Mouse (Mus musculus) urinary bladder, adult 2 months (tissue): ENCODE data around the gene Slc22a23. TPM values are rescaled to one million over a fixed set of nuclear protein-coding genes. Genes with fewer than 3 reads are reported as not detected.

ENCODE experiments used
- DNase-seq: peaks from one replicate; pipeline ENCODE4 v3.0.0; 2022; ENCODE audit warnings: low spot score
- polyA plus RNA-seq: library from polyadenylated mRNA; depleted of rRNA; stranded (reverse); fragments of >200 nt; gene quantifications from 2 replicates; pipeline ENCODE4 v1.2.3, GENCODE M21; 2012

Slc22a23 gene
- polyA plus RNA-seq, 1 experiment = 31.8 TPM

DNA sequence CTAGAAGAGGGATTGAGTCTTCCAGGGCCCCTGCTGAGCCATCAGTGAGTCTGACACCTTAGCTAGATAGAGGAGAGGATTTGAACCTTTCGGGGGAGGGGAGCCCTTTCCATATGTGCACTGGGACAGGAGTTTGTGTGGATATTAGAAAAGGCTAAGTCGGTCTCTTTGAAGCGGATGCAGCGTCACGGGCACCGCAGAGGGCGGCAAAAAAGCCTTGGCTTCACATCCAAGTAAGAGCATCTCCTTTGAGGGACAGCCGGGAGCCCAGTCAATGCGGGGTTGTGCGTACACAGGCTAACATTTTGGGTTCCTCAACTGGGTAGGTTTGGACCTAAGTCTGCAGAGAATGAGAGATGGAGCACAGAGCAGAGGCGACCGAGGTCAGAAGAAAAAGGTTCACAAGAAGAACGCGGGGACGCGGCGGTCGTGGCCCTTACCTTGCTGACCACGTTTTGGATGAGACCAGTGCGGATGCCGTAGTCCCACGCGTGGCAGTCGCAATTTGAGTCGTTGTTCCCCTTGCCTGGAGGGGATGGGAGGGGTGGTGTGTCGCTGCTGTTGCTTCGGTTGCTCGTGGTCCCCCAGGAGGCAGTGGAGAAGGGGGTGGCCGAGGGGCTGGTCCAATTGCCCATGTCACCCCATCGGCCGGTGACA is 1.1 kb downstream of the Slc22a23 start:
- peak; percentile 31 for DNase-seq

DNA sequence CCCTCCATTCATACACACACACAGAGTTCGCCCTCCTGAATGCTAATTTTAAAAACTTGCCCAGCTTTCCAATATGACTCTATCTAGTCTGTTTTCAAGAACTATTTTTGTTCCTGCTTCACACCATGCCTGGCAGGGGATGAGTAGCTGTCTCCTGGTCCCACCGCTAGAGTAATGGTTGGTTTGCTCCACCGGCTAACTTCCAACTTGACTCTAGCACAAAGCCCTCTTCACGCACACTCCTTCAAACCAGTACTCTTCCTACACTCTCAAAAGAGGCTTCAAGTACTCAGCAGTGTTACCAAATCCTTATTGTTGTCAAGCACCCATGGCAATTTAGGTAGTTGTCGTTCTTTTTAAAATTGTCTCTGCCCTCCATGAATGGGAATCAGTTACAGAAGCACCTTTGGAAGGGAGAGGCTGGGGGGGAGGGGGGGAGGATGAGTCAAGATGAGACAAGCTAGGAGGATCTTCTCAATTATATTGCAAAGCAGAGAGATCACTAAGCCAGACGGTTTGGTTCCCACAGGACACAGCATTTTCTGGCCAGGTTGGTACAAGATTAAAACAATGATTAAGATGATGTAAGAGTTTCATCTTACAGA is 2.6 kb downstream of the Slc22a23 start:
- DNase-seq = no peak

DNA sequence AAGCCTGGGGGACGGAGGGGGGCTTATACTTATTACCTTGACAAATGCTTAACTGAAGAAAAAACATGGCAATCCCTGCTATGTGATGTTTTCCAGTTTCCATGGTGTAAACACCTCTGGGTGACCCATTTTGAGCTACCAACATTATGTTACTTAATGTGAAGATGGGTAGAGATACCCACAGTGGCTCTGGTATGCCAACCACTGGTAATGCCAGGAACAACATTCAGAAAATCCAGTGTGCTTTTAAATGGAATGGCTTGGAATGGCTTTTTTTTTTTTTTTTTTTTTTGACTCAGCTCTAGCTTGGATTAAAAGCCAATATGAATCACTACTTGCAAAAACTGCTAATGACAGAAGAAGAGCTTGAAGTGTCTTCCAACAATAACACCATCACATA is 8.1 kb downstream of the Slc22a23 start:
- DNase-seq = no peak

- DNase-seq = no peak
Observed at GRCm38 (mm10) chr13:34334847-34335246, 10.1 kb downstream of the Slc22a23 start.

- no peak for DNase-seq
Observed at GRCm38 (mm10) chr13:34332762-34333161, 12.2 kb downstream of the Slc22a23 start.

DNA sequence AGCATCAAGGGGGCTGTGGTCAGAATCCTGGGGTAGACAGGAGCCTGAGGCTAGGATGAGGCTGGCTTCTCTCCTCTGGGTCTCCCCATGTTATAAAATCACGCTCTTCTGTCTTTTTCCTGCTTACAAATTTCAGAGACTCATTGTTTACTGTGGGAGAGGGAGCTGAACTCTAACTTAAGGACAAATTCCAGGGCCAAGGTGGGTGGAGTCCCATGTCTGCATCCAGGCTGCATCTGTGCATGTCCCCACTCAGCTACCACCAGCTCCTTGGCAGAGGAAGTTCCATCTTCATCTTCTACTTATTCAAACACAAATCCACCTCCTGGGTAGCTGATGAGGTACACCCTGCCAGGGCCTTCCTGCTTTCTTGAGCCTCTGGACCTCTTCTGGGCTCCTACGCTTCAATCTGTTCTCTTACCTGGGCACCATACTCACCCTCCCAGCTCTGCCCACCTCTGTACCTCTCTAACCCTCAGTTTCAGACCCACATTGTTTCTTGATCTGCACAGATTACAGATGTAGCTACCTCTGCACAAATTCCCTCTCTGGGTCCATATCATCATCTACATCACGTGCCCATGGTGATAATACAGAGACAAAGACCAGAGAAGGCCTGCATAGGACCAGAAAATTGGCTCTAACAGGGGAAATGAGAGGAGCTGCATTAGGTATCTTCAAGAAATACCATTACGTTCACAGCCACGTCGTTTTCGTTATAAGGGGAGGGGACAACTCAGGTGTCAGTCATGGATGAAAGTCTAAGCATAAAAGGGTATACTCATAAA is 13.4 kb downstream of the Slc22a23 start:
- DNase-seq = no peak

- DNase-seq = no peak
Observed at GRCm38 (mm10) chr13:34329589-34329988, 15.4 kb downstream of the Slc22a23 start.

DNA sequence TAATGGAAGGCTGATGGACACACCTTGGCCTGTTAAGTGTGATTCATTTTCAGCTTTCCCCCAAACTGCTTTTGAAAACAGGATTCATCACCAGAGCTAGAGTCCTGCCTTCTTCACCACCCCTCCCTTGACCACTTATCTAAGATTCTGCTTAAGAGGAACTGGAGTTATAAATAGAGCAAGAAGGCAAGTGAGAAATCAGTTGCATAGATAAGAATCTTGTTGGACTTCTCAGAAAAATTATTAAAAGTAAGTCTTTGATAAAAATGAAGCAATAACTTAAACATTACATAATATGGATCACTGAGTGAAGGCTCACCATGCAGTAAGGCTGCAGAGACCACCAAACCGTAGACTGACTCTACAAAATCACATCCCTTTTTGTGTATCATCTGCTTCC is 18.0 kb downstream of the Slc22a23 start:
- no peak for DNase-seq

- no peak for DNase-seq
Observed at GRCm38 (mm10) chr13:34323361-34323760, 21.6 kb downstream of the Slc22a23 start.

DNA sequence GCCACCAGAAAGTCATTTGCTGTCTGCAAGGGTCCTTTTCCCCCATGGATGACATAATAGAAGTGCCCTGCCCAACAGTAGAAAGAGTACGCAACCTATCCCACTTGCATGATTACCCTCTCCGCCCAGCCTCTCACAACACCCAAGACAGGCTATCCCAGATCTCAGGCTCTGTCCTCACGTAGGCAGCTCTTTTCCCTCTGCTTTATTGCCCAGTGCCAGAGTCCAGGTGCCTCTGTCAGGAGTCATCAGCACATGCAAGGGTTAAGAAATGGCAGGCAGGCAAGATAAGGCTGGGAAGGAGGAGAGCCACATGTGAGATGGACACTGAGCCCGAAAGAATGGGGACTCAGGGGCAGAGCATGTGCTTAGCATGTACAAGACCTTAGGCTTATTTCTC is 24.5 kb downstream of the Slc22a23 start:
- DNase-seq = no peak

GRCm38 (mm10) chr13:34317051-34317450 is 27.9 kb downstream of the Slc22a23 start:
- no peak for DNase-seq

GRCm38 (mm10) chr13:34316511-34316910 is 28.5 kb downstream of the Slc22a23 start:
- no peak for DNase-seq

GRCm38 (mm10) chr13:34313033-34313491 is 31.9 kb downstream of the Slc22a23 start:
- DNase-seq = no peak

GRCm38 (mm10) chr13:34312346-34313002 is 32.5 kb downstream of the Slc22a23 start:
- DNase-seq = no peak

GRCm38 (mm10) chr13:34311593-34311992 is 33.4 kb downstream of the Slc22a23 start:
- DNase-seq = no peak

- DNase-seq = no peak
Observed at GRCm38 (mm10) chr13:34308604-34308927, 36.4 kb downstream of the Slc22a23 start.

GRCm38 (mm10) chr13:34307696-34308603 is 37.0 kb downstream of the Slc22a23 start:
- no peak for DNase-seq

DNA sequence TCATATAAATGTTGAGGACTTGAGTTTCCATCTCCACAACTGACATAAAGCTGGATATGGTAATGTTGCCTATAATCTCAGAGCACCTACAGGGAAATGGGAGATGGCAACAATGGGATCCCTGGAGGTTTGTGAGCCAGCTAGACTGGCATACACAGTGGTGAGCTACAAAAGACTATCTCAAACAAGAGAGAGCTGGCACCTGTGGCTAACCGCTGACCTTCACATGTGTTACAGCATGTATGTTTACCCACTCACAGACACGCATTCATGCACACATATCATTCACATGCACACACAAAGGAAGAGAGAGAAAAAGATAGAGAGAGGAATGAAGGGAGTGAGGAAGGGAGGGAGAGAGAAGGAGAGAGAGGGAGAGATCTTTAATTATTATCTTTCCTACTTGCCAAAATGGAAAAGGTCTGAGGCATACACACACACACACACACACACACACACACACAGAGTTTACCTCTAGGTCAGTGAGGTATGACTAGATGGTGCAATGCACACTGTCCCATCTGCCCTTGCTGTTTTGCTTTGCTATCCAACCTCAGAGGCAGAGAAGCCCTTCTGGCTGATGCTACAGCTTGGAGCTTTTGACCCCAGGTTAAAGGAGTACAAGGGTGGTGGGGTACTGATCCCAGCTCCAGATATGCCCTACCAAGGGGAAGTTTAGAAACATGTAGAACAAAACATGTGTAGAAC is 38.9 kb downstream of the Slc22a23 start:
- DNase-seq = no peak

DNA sequence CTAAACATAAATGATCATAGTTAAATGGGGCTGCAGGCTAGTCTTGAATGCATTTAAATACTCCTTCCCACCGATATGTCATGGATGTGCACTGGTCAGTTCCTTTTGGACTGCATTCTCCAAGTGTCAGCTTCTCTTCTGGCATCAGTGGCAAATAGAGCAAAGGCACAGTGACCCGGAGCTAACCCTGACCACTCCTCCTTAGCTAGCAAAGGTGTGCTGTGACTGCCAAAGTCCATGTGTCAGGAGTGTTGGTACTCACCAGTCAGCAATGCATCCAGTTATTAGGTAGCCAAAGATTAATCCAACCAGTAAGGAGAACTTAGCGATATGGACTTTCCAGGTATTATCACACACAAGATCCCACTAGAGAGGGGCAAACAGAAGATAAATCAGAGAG is 40.1 kb downstream of the Slc22a23 start:
- DNase-seq = no peak

DNA sequence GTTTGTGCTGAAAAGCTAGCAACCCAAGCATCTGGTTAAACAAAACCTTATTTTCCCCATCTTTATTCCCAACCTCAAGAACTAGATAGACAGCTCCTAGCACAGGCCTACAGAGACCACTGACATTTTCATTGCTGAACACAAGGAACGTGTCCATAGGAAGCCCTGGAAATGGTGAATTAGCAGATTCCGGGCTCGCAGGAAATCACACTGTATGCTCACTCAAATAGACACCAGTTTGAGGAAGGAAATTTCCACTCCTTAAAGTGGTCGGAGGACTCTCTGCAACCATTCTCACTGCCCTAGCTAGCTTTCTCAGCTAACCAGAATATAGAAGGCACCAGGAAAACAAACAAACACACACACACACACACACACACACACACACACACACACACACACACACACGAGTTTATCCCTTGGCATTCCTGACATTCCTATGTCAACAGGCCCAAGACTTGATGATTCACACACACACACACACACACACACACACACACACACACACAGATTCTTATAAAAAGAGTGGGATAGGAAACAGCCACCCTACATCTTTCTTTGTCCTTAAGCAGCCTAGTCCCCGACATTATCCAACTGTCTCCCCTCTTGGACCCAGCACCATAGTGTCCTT is 41.5 kb downstream of the Slc22a23 start:
- no peak for DNase-seq
